Mouse (Mus musculus): Measurements from ENCODE around the gene Gsg1l. TPM values are rescaled to one million over a fixed set of nuclear protein-coding genes. Genes with fewer than 3 reads are reported as not detected.

Gsg1l gene
- total and polyA plus RNA-seq, 2 experiments from 2014 or later = 5.7 to 16.6 TPM

DNA sequence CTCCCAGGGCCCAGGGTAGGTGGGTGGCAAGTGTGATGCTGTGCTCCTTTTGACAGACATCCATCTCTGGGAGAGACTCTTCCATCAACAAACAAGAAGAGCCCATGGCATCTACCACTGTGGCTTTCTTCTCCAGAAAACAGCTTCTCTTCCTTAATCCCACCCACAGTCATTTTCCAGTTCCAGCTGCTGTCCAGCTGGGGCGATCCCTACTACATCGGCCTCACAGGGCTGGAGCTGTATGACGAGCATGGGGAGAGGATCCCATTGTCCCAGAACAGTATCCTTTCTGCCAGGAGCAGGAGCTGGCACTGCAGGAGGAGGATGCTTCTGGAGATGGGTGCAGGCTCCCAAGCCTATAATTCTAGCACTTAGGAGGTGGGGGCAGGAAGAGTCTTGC is 213.6 kb downstream of the Gsg1l start:
- Histone ChIP-seq H3K9ac (replicated peaks; ENCODE audit: low read depth, low read length) (no peak overlapping the region), H3K4me1 (ENCODE audit: control insufficient read depth, insufficient read depth) (peaks cover 6% of the 10 kb centered on the region; the same call in 1 of the 2 replicates), H3K27ac (ENCODE audit: low read depth) (no peak overlapping the region), H3K27me3 (ENCODE audit: control insufficient read depth, insufficient read depth, low read length) (no peaks in the 10 kb centered on the region), H3K4me2 (ENCODE audit: low read depth, low read length) (no peak overlapping the region), H3K4me3 (ENCODE audit: low read depth, low read length) (no peak overlapping the region), H3K36me3 (replicated peaks; ENCODE audit: control insufficient read depth, insufficient read depth, low read length) (peaks cover 14% of the 10 kb centered on the region), H3K9me3 (replicated peaks; ENCODE audit: control insufficient read depth, low read length) (no peaks in the 10 kb centered on the region)
- 85% methylated on average over 3 of the region's 3 CpGs for WGBS
- ATAC-seq (ENCODE audit: insufficient read depth, low read depth) = no peak
- TF ChIP-seq CTCF (IDR thresholded peaks at IDR 0.05; ENCODE audit: low read depth) = no peak
- TF ChIP-seq EP300 (IDR thresholded peaks at IDR 0.05; ENCODE audit: low read depth) = no peak
- no peak for DNase-seq (ENCODE audit: low spot score)

DNA sequence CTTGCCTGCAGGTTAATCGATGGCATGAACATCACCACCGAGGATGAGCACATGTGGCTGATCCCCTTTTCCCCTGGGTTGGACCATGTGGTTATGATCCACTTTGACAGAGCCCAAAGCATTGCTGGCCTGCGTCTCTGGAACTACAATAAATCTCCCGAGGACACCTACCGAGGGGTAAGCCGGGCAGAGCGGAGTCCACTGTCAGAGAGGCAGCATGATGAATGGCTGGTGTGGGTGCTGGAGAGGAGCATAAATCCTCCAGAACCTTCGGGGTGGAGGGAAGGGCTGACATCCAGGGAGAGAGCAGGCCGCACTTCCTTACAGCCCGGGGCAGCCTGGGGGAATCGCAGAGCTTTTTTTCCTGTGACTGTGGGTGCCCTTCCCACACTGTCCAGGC is 217.0 kb downstream of the Gsg1l start:
- WGBS = 77% methylated on average over 11 of the region's 11 CpGs
- Histone ChIP-seq H3K27me3 (ENCODE audit: control insufficient read depth, insufficient read depth, low read length) (no peaks in the 10 kb centered on the region), H3K27ac (ENCODE audit: low read depth) (no peak overlapping the region), H3K9ac (replicated peaks; ENCODE audit: low read depth, low read length) (no peak overlapping the region), H3K9me3 (replicated peaks; ENCODE audit: control insufficient read depth, low read length) (no peaks in the 10 kb centered on the region), H3K36me3 (replicated peaks; ENCODE audit: control insufficient read depth, insufficient read depth, low read length) (peaks cover 14% of the 10 kb centered on the region), H3K4me2 (ENCODE audit: low read depth, low read length) (no peak overlapping the region), H3K4me3 (ENCODE audit: low read depth, low read length) (no peak overlapping the region), H3K4me1 (ENCODE audit: control insufficient read depth, insufficient read depth) (0 out of 2 replicates have a peak, but pooled peaks cover 4% of the 10 kb centered on the region)
- DNase-seq (ENCODE audit: low spot score) (no peak), ATAC-seq (ENCODE audit: insufficient read depth, low read depth) (no peak)
- TF ChIP-seq EP300 (IDR thresholded peaks at IDR 0.05; ENCODE audit: low read depth) (no peak), CTCF (IDR thresholded peaks at IDR 0.05; ENCODE audit: low read depth) (no peak)

DNA sequence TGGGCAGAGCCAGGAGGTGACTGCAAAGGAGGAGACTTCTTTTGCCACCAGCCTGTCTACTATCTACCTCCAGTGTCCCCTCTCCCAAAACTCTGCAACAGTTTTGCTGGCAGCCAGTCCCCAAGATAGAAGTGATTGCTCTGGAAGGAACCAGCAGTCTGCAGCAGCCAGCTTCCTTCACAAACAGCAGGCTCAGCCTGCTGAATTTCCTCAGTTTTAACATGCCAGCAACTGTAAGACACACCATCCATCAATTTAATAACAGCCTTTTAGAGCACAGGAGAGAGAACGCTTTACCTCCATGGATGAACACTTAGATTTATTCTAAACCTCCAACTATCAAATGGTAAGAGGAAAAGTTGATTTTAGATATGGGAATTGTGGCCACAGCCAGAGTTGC is 218.2 kb downstream of the Gsg1l start:
- Histone ChIP-seq H3K36me3 (replicated peaks; ENCODE audit: control insufficient read depth, insufficient read depth, low read length) (peaks cover 14% of the 10 kb centered on the region), H3K4me2 (ENCODE audit: low read depth, low read length) (no peak overlapping the region), H3K27ac (ENCODE audit: low read depth) (no peak overlapping the region), H3K4me1 (ENCODE audit: control insufficient read depth, insufficient read depth) (peaks cover 13% of the 10 kb centered on the region), H3K9ac (replicated peaks; ENCODE audit: low read depth, low read length) (no peak overlapping the region), H3K9me3 (replicated peaks; ENCODE audit: control insufficient read depth, low read length) (no peaks in the 10 kb centered on the region), H3K27me3 (ENCODE audit: control insufficient read depth, insufficient read depth, low read length) (no peaks in the 10 kb centered on the region), H3K4me3 (ENCODE audit: low read depth, low read length) (no peak overlapping the region)
- ATAC-seq (ENCODE audit: insufficient read depth, low read depth) = no peak
- TF ChIP-seq EP300 (IDR thresholded peaks at IDR 0.05; ENCODE audit: low read depth) (no peak), CTCF (IDR thresholded peaks at IDR 0.05; ENCODE audit: low read depth) (no peak)
- DNase-seq (ENCODE audit: low spot score) = no peak
- 83% methylated on average over 1 of the region's 1 CpGs for WGBS

- H3K27ac ChIP-seq (ENCODE audit: low read depth) = peak overlapping the region; percentile 37; the same call in 1 of the 2 replicates
- 71% methylated on average over 9 of the region's 9 CpGs for WGBS
- TF ChIP-seq EP300 (IDR thresholded peaks at IDR 0.05; ENCODE audit: low read depth) (no peak), CTCF (IDR thresholded peaks at IDR 0.05; ENCODE audit: low read depth) (no peak)
- no peak overlapping the region for H3K4me2 ChIP-seq (ENCODE audit: low read depth, low read length)
- no peaks in the 10 kb centered on the region for H3K27me3 ChIP-seq (ENCODE audit: control insufficient read depth, insufficient read depth, low read length)
- H3K36me3 ChIP-seq (replicated peaks; ENCODE audit: control insufficient read depth, insufficient read depth, low read length) = peaks cover 9% of the 10 kb centered on the region
- H3K4me3 ChIP-seq (ENCODE audit: low read depth, low read length) = no peak overlapping the region
- H3K4me1 ChIP-seq (ENCODE audit: control insufficient read depth, insufficient read depth) = peaks cover 13% of the 10 kb centered on the region
- ATAC-seq (ENCODE audit: insufficient read depth, low read depth) (no peak), DNase-seq (ENCODE audit: low spot score) (no peak)
- no peaks in the 10 kb centered on the region for H3K9me3 ChIP-seq (replicated peaks; ENCODE audit: control insufficient read depth, low read length)
- H3K9ac ChIP-seq (replicated peaks; ENCODE audit: low read depth, low read length) = no peak overlapping the region
Observed at GRCm38 (mm10) chr7:125860421-125860820, 221.8 kb downstream of the Gsg1l start.

DNA sequence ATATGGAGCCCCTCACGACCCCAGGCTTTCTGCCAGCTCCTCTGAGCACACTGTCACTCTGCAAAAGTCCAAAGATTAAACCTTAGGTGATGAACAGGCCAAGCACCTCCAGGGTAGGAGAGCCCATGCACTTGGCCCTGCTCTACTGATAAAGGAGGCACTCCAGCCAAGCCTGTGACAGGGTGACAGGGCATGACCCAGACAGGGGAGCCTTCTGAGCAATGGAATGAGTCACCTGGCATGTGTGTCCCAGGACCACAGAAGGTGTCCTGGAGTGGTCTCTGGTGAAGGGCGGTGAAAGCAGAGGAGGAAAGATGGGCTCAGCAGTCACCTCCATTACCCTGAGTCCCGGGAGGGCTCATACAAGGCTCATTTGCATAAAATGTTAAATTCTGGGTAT is 222.6 kb downstream of the Gsg1l start:
- 50% methylated on average over 3 of the region's 3 CpGs for WGBS
- Histone ChIP-seq H3K4me2 (ENCODE audit: low read depth, low read length) (no peak overlapping the region), H3K4me1 (ENCODE audit: control insufficient read depth, insufficient read depth) (peaks cover 13% of the 10 kb centered on the region), H3K9ac (replicated peaks; ENCODE audit: low read depth, low read length) (no peak overlapping the region), H3K4me3 (ENCODE audit: low read depth, low read length) (no peak overlapping the region), H3K9me3 (replicated peaks; ENCODE audit: control insufficient read depth, low read length) (no peaks in the 10 kb centered on the region), H3K27me3 (ENCODE audit: control insufficient read depth, insufficient read depth, low read length) (no peaks in the 10 kb centered on the region), H3K36me3 (replicated peaks; ENCODE audit: control insufficient read depth, insufficient read depth, low read length) (0 out of 2 replicates have a peak, but pooled peaks cover 5% of the 10 kb centered on the region), H3K27ac (ENCODE audit: low read depth) (no peak overlapping the region)
- TF ChIP-seq EP300 (IDR thresholded peaks at IDR 0.05; ENCODE audit: low read depth) (no peak), CTCF (IDR thresholded peaks at IDR 0.05; ENCODE audit: low read depth) (no peak)
- DNase-seq (ENCODE audit: low spot score) = no peak
- no peak for ATAC-seq (ENCODE audit: insufficient read depth, low read depth)

DNA sequence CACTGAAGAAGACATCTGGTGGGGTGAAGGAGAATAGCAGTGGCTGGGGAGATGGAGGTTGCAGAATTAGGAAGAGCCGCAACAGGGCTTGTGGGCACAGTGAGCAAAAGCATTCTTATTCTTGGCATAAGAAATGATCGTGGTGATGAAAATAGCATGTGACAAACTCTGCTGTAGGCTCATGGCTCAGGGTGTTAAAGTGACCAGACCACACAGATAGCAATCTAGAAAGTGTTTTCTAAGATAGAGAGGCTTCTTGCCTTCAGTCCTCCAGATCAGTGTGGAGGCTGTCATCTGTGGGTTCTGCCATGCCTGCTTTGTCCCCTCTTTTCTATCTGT is 234.7 kb downstream of the Gsg1l start:
- no peaks in the 10 kb centered on the region for H3K9me3 ChIP-seq (replicated peaks; ENCODE audit: control insufficient read depth, low read length)
- ATAC-seq (ENCODE audit: insufficient read depth, low read depth) = no peak

More for the DNA sequence above, 234.7 kb downstream of the Gsg1l start:
- H3K36me3 ChIP-seq (replicated peaks; ENCODE audit: control insufficient read depth, insufficient read depth, low read length) = peaks cover 37% of the 10 kb centered on the region
- TF ChIP-seq EP300 (IDR thresholded peaks at IDR 0.05; ENCODE audit: low read depth) (no peak), CTCF (IDR thresholded peaks at IDR 0.05; ENCODE audit: low read depth) (peak; percentile 23)
- DNase-seq (ENCODE audit: low spot score) = no peak
- H3K27me3 ChIP-seq (ENCODE audit: control insufficient read depth, insufficient read depth, low read length) = no peaks in the 10 kb centered on the region
- peak overlapping the region; percentile 69 for H3K27ac ChIP-seq (ENCODE audit: low read depth)
- WGBS = 35% methylated on average over 2 of the region's 2 CpGs
- no peak overlapping the region for H3K9ac ChIP-seq (replicated peaks; ENCODE audit: low read depth, low read length)
- H3K4me1 ChIP-seq (ENCODE audit: control insufficient read depth, insufficient read depth) = peaks cover 27% of the 10 kb centered on the region
- no peak overlapping the region for H3K4me3 ChIP-seq (ENCODE audit: low read depth, low read length)
- H3K4me2 ChIP-seq (ENCODE audit: low read depth, low read length) = no peak overlapping the region
